Mouse (Mus musculus): Measurements from ENCODE around the gene Tpk1.

DNA sequence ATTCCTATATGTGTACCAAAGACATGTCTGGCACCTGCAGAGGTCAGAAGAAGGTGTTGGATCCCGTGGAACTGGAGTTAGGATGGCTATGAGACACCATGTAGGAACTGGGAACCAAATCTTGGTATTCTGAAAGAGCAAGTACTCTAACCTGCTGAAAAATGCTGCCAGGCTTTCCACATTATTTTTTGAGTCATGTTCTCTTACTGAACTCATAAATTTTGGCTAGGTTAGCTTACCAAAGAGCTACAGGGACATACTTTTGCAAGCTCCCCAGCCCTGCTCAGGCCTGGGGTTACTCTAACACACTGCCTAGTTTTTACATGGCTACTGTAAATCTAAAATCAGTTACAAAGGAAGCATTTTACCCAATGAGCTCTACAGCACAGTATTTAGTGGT, 194.5 kb downstream of the Tpk1 start:
- TF ChIP-seq CTCF (IDR thresholded peaks at IDR 0.05; ENCODE audit: extremely low read depth, insufficient read depth, low read length) = no peak
- no peak for TF ChIP-seq POLR2A (IDR thresholded peaks at IDR 0.05; ENCODE audit: extremely low read depth, insufficient read depth, low read length)

Data from cortical plate, adult 2 months (tissue).